Mouse (Mus musculus) limb, embryonic 10.5 days (tissue): Measurements from ENCODE around the gene Prkg1. TPM values are rescaled to one million over a fixed set of nuclear protein-coding genes. Genes with fewer than 3 reads are reported as not detected.

Experiments
- DNase-seq: peaks from one replicate; pipeline ENCODE4 v3.0.0-alpha.2; 2017; ENCODE audit warnings: low spot score
- H3K27ac ChIP-seq: fragments of 300-500 bp; sonication (generic); 2 replicates; pipeline ENCODE4 v1.5.1; 2016; ENCODE audit warnings: mild to moderate bottlenecking
- H3K27me3 ChIP-seq: fragments of 300-500 bp; sonication (generic); 2 replicates; pipeline ENCODE4 v1.6.1; 2016; ENCODE audit warnings: low read depth, mild to moderate bottlenecking; ENCODE audit not compliant: poor library complexity, severe bottlenecking
- H3K36me3 ChIP-seq: fragments of 300-500 bp; sonication (generic); 2 replicates; pipeline ENCODE4 v1.6.1; 2016; ENCODE audit warnings: mild to moderate bottlenecking, moderate library complexity
- H3K4me1 ChIP-seq: fragments of 300-500 bp; sonication (generic); 2 replicates; pipeline ENCODE4 v1.6.1; 2016
- H3K4me3 ChIP-seq: fragments of 300-500 bp; sonication (generic); 2 replicates; pipeline ENCODE4 v1.5.1; 2016; ENCODE audit warnings: mild to moderate bottlenecking, moderate library complexity
- H3K9me3 ChIP-seq: fragments of 300-500 bp; sonication (generic); replicated peaks from 2 replicates; pipeline ENCODE4 v1.6.1; 2016; ENCODE audit warnings: mild to moderate bottlenecking
- WGBS: fragments of 180-500 bp; shearing (Covaris S2); methylation state at CpG from one replicate; pipeline ENCODE4 v1.1.7; 2016; 5-methylcytosine and 5-hydroxymethylcytosine counted together
- polyA plus RNA-seq: library from polyadenylated mRNA; unstranded; fragments of >200 nt; fragmentation: Nextera tagmentation; extraction: Ambion mirVana; gene quantifications from 2 replicates; pipeline ENCODE4 v1.2.1, GENCODE M21; 2016

Gene Prkg1
- polyA plus RNA-seq, 1 experiment from 2014 or later: 3.4 TPM

GRCm38 (mm10) chr19:31546063-31546462, 218.8 kb downstream of the Prkg1 start:
- no peak for DNase-seq
- Histone ChIP-seq H3K36me3 (no peaks in the 10 kb centered on the region), H3K4me1 (peaks cover 4% of the 10 kb centered on the region), H3K4me3 (no peak overlapping the region), H3K9me3 (no peaks in the 10 kb centered on the region), H3K27ac (no peak overlapping the region), H3K27me3 (no peaks in the 10 kb centered on the region)
- 84% methylated on average over 5 of the region's 5 CpGs for WGBS

GRCm38 (mm10) chr19:31531249-31531740, 233.5 kb downstream of the Prkg1 start:
- WGBS: 63% methylated on average over 7 of the region's 7 CpGs
- peak; percentile 31 for DNase-seq
- Histone ChIP-seq H3K27me3 (no peaks in the 10 kb centered on the region), H3K4me1 (peaks cover 20% of the 10 kb centered on the region), H3K27ac (peak overlapping the region; percentile 42; the same call in 1 of the 2 replicates), H3K9me3 (no peaks in the 10 kb centered on the region), H3K36me3 (no peaks in the 10 kb centered on the region), H3K4me3 (no peak overlapping the region)

GRCm38 (mm10) chr19:31530616-31531015, 234.2 kb downstream of the Prkg1 start:
- no peaks in the 10 kb centered on the region for H3K36me3 ChIP-seq
- WGBS: 45% methylated on average over 5 of the region's 5 CpGs
- peaks cover 20% of the 10 kb centered on the region for H3K4me1 ChIP-seq
- H3K27me3 ChIP-seq: no peaks in the 10 kb centered on the region
- H3K4me3 ChIP-seq: no peak overlapping the region
- peak overlapping the region; percentile 42 for H3K27ac ChIP-seq
- peak; percentile 33 for DNase-seq
- no peaks in the 10 kb centered on the region for H3K9me3 ChIP-seq

- WGBS: 71% methylated on average over 4 of the region's 4 CpGs
- H3K27ac ChIP-seq: no peak overlapping the region
- no peak for DNase-seq
Measured at GRCm38 (mm10) chr19:31529890-31530289, 234.9 kb downstream of the Prkg1 start.

GRCm38 (mm10) chr19:31514490-31514889, 250.3 kb downstream of the Prkg1 start:
- no peaks in the 10 kb centered on the region for H3K9me3 ChIP-seq
- H3K27ac ChIP-seq: no peak overlapping the region
- no peaks in the 10 kb centered on the region for H3K27me3 ChIP-seq
- no peak for DNase-seq
- peaks cover 5% of the 10 kb centered on the region; the same call in 1 of the 2 replicates for H3K4me1 ChIP-seq
- WGBS: 50% methylated on average over 2 of the region's 2 CpGs
- no peak overlapping the region for H3K4me3 ChIP-seq
- H3K36me3 ChIP-seq: no peaks in the 10 kb centered on the region

More at GRCm38 (mm10) chr19:31529890-31530289, 234.9 kb downstream of the Prkg1 start:
- Histone ChIP-seq H3K36me3 (no peaks in the 10 kb centered on the region), H3K9me3 (no peaks in the 10 kb centered on the region), H3K4me1 (peaks cover 20% of the 10 kb centered on the region), H3K4me3 (no peak overlapping the region), H3K27me3 (no peaks in the 10 kb centered on the region)

GRCm38 (mm10) chr19:31507831-31508230, 257.0 kb downstream of the Prkg1 start:
- WGBS: 86% methylated on average over 3 of the region's 3 CpGs
- H3K27ac ChIP-seq: no peak overlapping the region
- peaks cover 5% of the 10 kb centered on the region; the same call in 1 of the 2 replicates for H3K4me1 ChIP-seq
- no peaks in the 10 kb centered on the region for H3K9me3 ChIP-seq
- H3K27me3 ChIP-seq: no peaks in the 10 kb centered on the region
- H3K36me3 ChIP-seq: no peaks in the 10 kb centered on the region
- DNase-seq: no peak
- H3K4me3 ChIP-seq: no peak overlapping the region

- no peaks in the 10 kb centered on the region for H3K36me3 ChIP-seq
- H3K27ac ChIP-seq: no peak overlapping the region
- H3K27me3 ChIP-seq: no peaks in the 10 kb centered on the region
- H3K9me3 ChIP-seq: no peaks in the 10 kb centered on the region
- WGBS: 80% methylated on average over 2 of the region's 2 CpGs
- H3K4me3 ChIP-seq: no peak overlapping the region
- DNase-seq: no peak
- peaks cover 5% of the 10 kb centered on the region; the same call in 1 of the 2 replicates for H3K4me1 ChIP-seq
Measured at GRCm38 (mm10) chr19:31506296-31506695, 258.5 kb downstream of the Prkg1 start.

GRCm38 (mm10) chr19:31505041-31505440, 259.8 kb downstream of the Prkg1 start:
- no peaks in the 10 kb centered on the region for H3K27me3 ChIP-seq
- H3K4me1 ChIP-seq: peaks cover 5% of the 10 kb centered on the region; the same call in 1 of the 2 replicates
- WGBS: 93% methylated on average over 2 of the region's 2 CpGs
- H3K27ac ChIP-seq: no peak overlapping the region
- no peaks in the 10 kb centered on the region for H3K36me3 ChIP-seq
- DNase-seq: no peak
- H3K9me3 ChIP-seq: no peaks in the 10 kb centered on the region
- no peak overlapping the region for H3K4me3 ChIP-seq

- Histone ChIP-seq H3K27me3 (no peaks in the 10 kb centered on the region), H3K4me3 (no peak overlapping the region), H3K4me1 (no peaks in the 10 kb centered on the region), H3K36me3 (no peaks in the 10 kb centered on the region), H3K27ac (no peak overlapping the region), H3K9me3 (no peaks in the 10 kb centered on the region)
- WGBS: 94% methylated on average over 4 of the region's 4 CpGs
- DNase-seq: no peak
Measured at GRCm38 (mm10) chr19:31497386-31497785, 267.4 kb downstream of the Prkg1 start.

GRCm38 (mm10) chr19:31489606-31490005, 275.2 kb downstream of the Prkg1 start:
- H3K4me3 ChIP-seq: no peak overlapping the region
- WGBS: 61% methylated on average over 4 of the region's 4 CpGs

GRCm38 (mm10) chr19:31471766-31472165, 293.1 kb downstream of the Prkg1 start:
- Histone ChIP-seq H3K9me3 (no peaks in the 10 kb centered on the region), H3K36me3 (no peaks in the 10 kb centered on the region), H3K27ac (no peak overlapping the region), H3K4me1 (peaks cover 7% of the 10 kb centered on the region), H3K4me3 (no peak overlapping the region), H3K27me3 (no peaks in the 10 kb centered on the region)
- WGBS: 22% methylated on average over 1 of the region's 1 CpGs
- DNase-seq: peak; percentile 29

More at GRCm38 (mm10) chr19:31489606-31490005, 275.2 kb downstream of the Prkg1 start:
- H3K27ac ChIP-seq: no peak overlapping the region
- H3K36me3 ChIP-seq: no peaks in the 10 kb centered on the region
- H3K9me3 ChIP-seq: no peaks in the 10 kb centered on the region
- no peaks in the 10 kb centered on the region for H3K4me1 ChIP-seq
- H3K27me3 ChIP-seq: no peaks in the 10 kb centered on the region
- no peak for DNase-seq

- Histone ChIP-seq H3K27ac (no peak overlapping the region), H3K9me3 (no peaks in the 10 kb centered on the region), H3K4me3 (no peak overlapping the region), H3K4me1 (no peaks in the 10 kb centered on the region), H3K36me3 (no peaks in the 10 kb centered on the region), H3K27me3 (no peaks in the 10 kb centered on the region)
- no peak for DNase-seq
Measured at GRCm38 (mm10) chr19:31460188-31460587, 304.6 kb downstream of the Prkg1 start.

GRCm38 (mm10) chr19:31444101-31444500, 320.7 kb downstream of the Prkg1 start:
- H3K9me3 ChIP-seq: no peaks in the 10 kb centered on the region
- DNase-seq: no peak
- no peaks in the 10 kb centered on the region for H3K4me1 ChIP-seq
- WGBS: 89% methylated on average over 1 of the region's 1 CpGs
- H3K4me3 ChIP-seq: no peak overlapping the region
- no peak overlapping the region for H3K27ac ChIP-seq
- H3K36me3 ChIP-seq: no peaks in the 10 kb centered on the region
- no peaks in the 10 kb centered on the region for H3K27me3 ChIP-seq

- Histone ChIP-seq H3K4me1 (no peaks in the 10 kb centered on the region), H3K36me3 (no peaks in the 10 kb centered on the region), H3K9me3 (no peaks in the 10 kb centered on the region), H3K27ac (no peak overlapping the region), H3K4me3 (no peak overlapping the region), H3K27me3 (no peaks in the 10 kb centered on the region)
- no peak for DNase-seq
- 85% methylated on average over 3 of the region's 3 CpGs for WGBS
Measured at GRCm38 (mm10) chr19:31442311-31442710, 322.5 kb downstream of the Prkg1 start.
